Mouse (Mus musculus) small intestine, adult 2 months (tissue): Measurements from ENCODE around the gene Golm1. TPM values are rescaled to one million over a fixed set of nuclear protein-coding genes. Genes with fewer than 3 reads are reported as not detected.
"Not testable (repeated sequence)": the region's sequence is repeated elsewhere in the genome, so short reads cannot be mapped to it uniquely, and the experiment has no call there.

Experiments
- H3K27ac ChIP-seq: fragments of 200-500 bp; 2 replicates; pipeline ENCODE4 v1.5.1; 2012; ENCODE audit warnings: low read depth, low read length, control low read depth, inconsistent platforms; ENCODE audit not compliant: insufficient read depth
- H3K27me3 ChIP-seq: fragments of 200-500 bp; 2 replicates; pipeline ENCODE4 v1.6.1; 2012; ENCODE audit warnings: mild to moderate bottlenecking, moderate library complexity, low read length, inconsistent platforms; ENCODE audit not compliant: control insufficient read depth, insufficient read depth
- H3K36me3 ChIP-seq: fragments of 200-500 bp; 2 replicates; pipeline ENCODE4 v1.6.1; 2012; ENCODE audit warnings: mild to moderate bottlenecking, low read length, control low read depth, inconsistent platforms; ENCODE audit not compliant: control insufficient read depth, insufficient read depth
- H3K4me1 ChIP-seq: fragments of 200-500 bp; 2 replicates; pipeline ENCODE4 v1.6.1; 2012; ENCODE audit warnings: low read length, inconsistent platforms, mixed read lengths; ENCODE audit not compliant: control insufficient read depth, insufficient read depth, insufficient read length
- H3K4me3 ChIP-seq: fragments of 200-500 bp; 2 replicates; pipeline ENCODE4 v1.5.1; 2012; ENCODE audit warnings: low read depth, mild to moderate bottlenecking, control low read depth, inconsistent platforms, low read length, moderate library complexity
- CTCF ChIP-seq: fragments of 200-500 bp; IDR thresholded peaks from 2 replicates; pipeline ENCODE4 v1.5.1; 2012; ENCODE audit warnings: low read depth, mild to moderate bottlenecking, control low read depth, inconsistent platforms, low read length, moderate library complexity, mixed read lengths; ENCODE audit not compliant: insufficient replicate concordance, insufficient read length; ENCODE audit errors: extremely low read depth
- POLR2A ChIP-seq: fragments of 200-500 bp; IDR thresholded peaks from 2 replicates; pipeline ENCODE4 v1.6.1; 2012; ENCODE audit warnings: low read depth, mild to moderate bottlenecking, control low read depth, inconsistent platforms, low read length, moderate library complexity
- WGBS: fragments of 180-500 bp; shearing (Covaris S2); methylation state at CpG from one replicate; pipeline ENCODE4 v1.1.7; 2018; 5-methylcytosine and 5-hydroxymethylcytosine counted together
- polyA plus RNA-seq: library from polyadenylated mRNA; depleted of rRNA; stranded (reverse); fragments of >200 nt; gene quantifications from 2 replicates; pipeline ENCODE4 v1.2.3, GENCODE M21; 2012; rRNA removed

Gene Golm1
- polyA plus RNA-seq: 25.2 and 29.1 TPM in 2 replicates

DNA sequence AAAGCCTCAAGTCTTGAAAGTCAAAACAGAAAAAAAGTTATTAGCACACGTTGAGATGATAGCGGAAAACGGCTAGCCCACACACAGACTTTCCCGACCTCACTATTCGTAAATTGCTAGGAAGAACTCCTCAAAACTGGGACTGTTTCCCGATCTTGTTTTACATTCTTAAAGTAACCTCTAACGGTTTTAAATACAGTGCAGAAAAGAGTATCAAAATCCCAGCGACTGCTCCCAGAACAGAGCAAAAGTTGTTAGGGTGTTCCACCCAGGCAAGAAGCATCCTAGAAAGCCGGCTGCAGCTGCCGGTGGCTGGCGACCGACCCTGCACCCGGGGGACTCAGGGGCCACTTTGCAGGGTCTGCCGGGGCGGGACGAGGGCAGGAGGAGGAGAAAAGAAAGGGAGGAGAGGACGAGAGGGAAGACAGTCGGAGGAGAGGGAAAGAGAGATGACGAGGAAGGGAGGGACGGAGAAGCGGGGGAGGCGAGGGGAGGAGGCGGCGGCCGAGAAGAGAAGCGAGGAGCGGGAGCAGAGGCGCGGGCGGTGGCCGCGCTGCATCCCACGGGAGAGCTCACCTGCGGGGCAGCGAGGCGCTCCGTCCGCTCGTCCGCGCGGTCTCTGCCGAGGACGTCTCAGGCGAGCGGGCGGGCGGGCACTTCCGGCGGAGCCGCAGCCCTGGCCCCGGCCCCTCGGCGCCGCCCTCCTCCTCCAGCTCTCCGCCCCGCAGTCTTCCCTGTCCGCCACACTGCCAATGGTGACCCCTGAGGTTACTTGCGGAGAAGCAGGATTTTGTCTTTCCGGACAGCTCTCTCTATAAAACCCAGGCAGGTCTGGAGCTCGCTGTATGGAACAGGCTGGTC, at the start of gene Golm1:
TSS of gene Golm1 (minus strand) at position 661 of the 861 bp plus-strand sequence.
- TF ChIP-seq CTCF: no peak
- peak; percentile 67; the same call in 1 of the 2 replicates for TF ChIP-seq POLR2A
- Histone ChIP-seq H3K27me3 (no peaks in the 10 kb centered on the region), H3K4me3 (peak within 1 kb of the TSS; percentile 95), H3K36me3 (no peaks in the 10 kb centered on the region; the same call in 1 of the 2 replicates), H3K4me1 (peaks cover 8% of the 10 kb centered on the region; the same call in 1 of the 2 replicates), H3K27ac (peak within 1 kb of the TSS; percentile 30)
- WGBS: under 1% methylated on average over 47 of the region's 61 CpGs

- H3K27ac ChIP-seq, H3K4me1 ChIP-seq, H3K4me3 ChIP-seq, H3K27me3 ChIP-seq, H3K36me3 ChIP-seq: not testable (repeated sequence)
- 87% methylated on average over 1 of the region's 1 CpGs for WGBS
These were observed 46.5 kb upstream of the Golm1 start for GRCm38 (mm10) chr13:59722089-59722488.

DNA sequence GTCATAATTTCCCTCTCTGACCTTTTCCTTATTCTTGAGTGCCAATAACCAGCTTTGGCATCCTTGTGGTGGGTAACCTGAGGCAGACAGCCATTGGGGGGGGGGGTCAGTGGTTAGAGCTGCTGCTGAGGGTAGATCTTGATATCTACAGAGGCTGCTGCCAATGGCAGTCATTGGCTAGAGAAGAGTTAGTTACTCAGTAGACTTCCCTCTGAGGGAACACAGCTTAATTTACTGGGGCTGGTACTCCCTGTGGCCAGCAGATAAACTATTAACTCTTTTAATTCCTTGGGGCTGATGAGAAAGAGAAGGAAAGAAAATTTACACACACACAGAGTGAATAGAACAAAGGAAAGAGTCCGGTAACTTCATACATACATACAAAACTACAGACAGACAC, 43.9 kb upstream of the Golm1 start:
- no peaks in the 10 kb centered on the region for H3K36me3 ChIP-seq
- 95% methylated on average over 1 of the region's 1 CpGs for WGBS
- no peak overlapping the region for H3K4me3 ChIP-seq
- no peaks in the 10 kb centered on the region for H3K27me3 ChIP-seq
- no peaks in the 10 kb centered on the region for H3K4me1 ChIP-seq
- TF ChIP-seq CTCF: no peak
- TF ChIP-seq POLR2A: no peak
- H3K27ac ChIP-seq: no peak overlapping the region

GRCm38 (mm10) chr13:59718857-59719440, 43.3 kb upstream of the Golm1 start:
- not testable (repeated sequence) for H3K4me1 ChIP-seq, H3K4me3 ChIP-seq, H3K36me3 ChIP-seq, H3K27me3 ChIP-seq, H3K27ac ChIP-seq
- WGBS: 25% methylated on average over 6 of the region's 6 CpGs

DNA sequence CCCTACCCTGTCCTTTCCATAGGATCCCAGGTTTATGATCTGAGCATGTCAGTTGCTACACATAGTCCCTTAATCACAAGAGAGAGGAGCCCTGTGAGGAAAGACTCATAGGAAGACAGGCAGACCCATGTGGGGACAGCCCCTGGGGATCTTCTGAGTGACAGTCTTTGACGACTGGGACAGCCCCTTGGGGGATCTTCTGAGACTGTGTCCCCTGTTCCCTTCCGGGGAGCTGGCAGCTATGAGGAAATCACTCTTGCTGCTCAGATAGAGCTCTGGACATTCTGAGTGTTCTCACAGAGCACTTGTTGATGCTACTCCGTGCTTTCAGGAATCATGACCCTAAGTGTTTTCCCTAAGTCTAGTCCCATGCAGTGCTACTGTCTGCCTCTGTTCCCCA, 38.1 kb upstream of the Golm1 start:
- H3K27me3 ChIP-seq: no peaks in the 10 kb centered on the region
- no peak overlapping the region for H3K27ac ChIP-seq
- H3K4me3 ChIP-seq: no peak overlapping the region
- 54% methylated on average over 3 of the region's 3 CpGs for WGBS
- TF ChIP-seq CTCF (no peak), POLR2A (no peak)
- H3K4me1 ChIP-seq: no peaks in the 10 kb centered on the region
- no peaks in the 10 kb centered on the region for H3K36me3 ChIP-seq

DNA sequence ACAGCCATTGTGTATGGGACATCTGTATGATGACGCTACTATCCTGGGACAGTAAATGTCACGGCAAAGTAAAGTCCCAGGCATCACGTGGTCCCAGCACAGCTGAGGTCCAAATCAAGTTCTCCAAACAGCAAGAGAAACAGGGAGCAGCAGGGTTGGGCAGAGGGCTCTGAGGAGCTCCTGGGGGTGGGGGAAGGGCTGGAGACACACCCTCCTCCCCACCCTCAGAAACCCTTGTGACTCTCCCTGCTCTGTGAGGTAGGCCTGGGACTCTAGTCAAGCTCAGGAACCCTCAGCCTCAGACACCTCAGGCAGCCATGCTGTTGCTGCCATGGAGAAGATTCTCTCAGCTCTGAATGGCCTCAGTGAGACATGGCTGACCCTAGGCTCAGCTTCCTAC, 36.4 kb upstream of the Golm1 start, which contains the start of gene Spata31d1b:
TSS of gene Spata31d1b (plus strand) at position 301 of the 400 bp plus-strand sequence.
- WGBS: 55% methylated on average over 3 of the region's 3 CpGs
- H3K4me1 ChIP-seq, H3K27ac ChIP-seq, H3K4me3 ChIP-seq, H3K27me3 ChIP-seq, H3K36me3 ChIP-seq: not testable (repeated sequence)

GRCm38 (mm10) chr13:59710230-59710629, 34.6 kb upstream of the Golm1 start, which contains the start of gene Spata31d1a:
TSS of gene Spata31d1a (minus strand) at chr13:59710330.
- Histone ChIP-seq H3K27ac (no peak within 1 kb of the TSS), H3K36me3 (no peaks in the 10 kb centered on the region), H3K4me1 (no peaks in the 10 kb centered on the region), H3K4me3 (no peak within 1 kb of the TSS), H3K27me3 (no peaks in the 10 kb centered on the region)
- no peak for TF ChIP-seq POLR2A
- TF ChIP-seq CTCF: no peak
- 88% methylated on average over 15 of the region's 15 CpGs for WGBS
